Mouse (Mus musculus): Measurements from ENCODE around the gene Skp1a.

- no peak for TF ChIP-seq CTCF (IDR thresholded peaks at IDR 0.05; ENCODE audit: low read depth, low read length)
- TF ChIP-seq POLR2AphosphoS5 (IDR thresholded peaks at IDR 0.05; ENCODE audit: insufficient replicate concordance, low read depth, low read length) = no peak
Measured at GRCm38 (mm10) chr11:52278164-52278563, 46.4 kb downstream of the Skp1a start.
